Mouse (Mus musculus) ovary, postnatal 36 days (tissue): ENCODE results near the gene Carns1.
A peak's percentile ranks its signal among the peaks of the same experiment; 100 is the strongest.
"Not testable (repeated sequence)": the region's sequence is repeated elsewhere in the genome, so short reads cannot be mapped to it uniquely, and the experiment has no call there.

ENCODE experiments used
- DNase-seq: peaks from one replicate; pipeline ENCODE4 v3.0.0; 2022; ENCODE audit warnings: low spot score, mixed read lengths

Carns1 gene

GRCm38 (mm10) chr19:4149764-4150461 lies 25.4 kb downstream of the Carns1 start:
- DNase-seq: no peak

- DNase-seq: no peak
Observed at GRCm38 (mm10) chr19:4149283-4149682, 26.0 kb downstream of the Carns1 start.

- DNase-seq: no peak
Observed at GRCm38 (mm10) chr19:4148819-4149218, 26.5 kb downstream of the Carns1 start.

GRCm38 (mm10) chr19:4148491-4148806 lies 26.8 kb downstream of the Carns1 start, which contains the start of gene Coro1b:
Gene Coro1b (plus strand): TSS chr19:4148619.
- peak; percentile 99 for DNase-seq

GRCm38 (mm10) chr19:4147782-4148490 lies 27.3 kb downstream of the Carns1 start:
- DNase-seq: no peak

- DNase-seq: no peak
Observed at GRCm38 (mm10) chr19:4147022-4147405, 28.3 kb downstream of the Carns1 start.

GRCm38 (mm10) chr19:4146366-4147021 lies 28.8 kb downstream of the Carns1 start:
- DNase-seq: no peak

- no peak for DNase-seq
Observed at GRCm38 (mm10) chr19:4145936-4146335, 29.3 kb downstream of the Carns1 start.

GRCm38 (mm10) chr19:4144550-4145498 lies 30.5 kb downstream of the Carns1 start:
- DNase-seq: peak; percentile 11

- DNase-seq: no peak
Observed at GRCm38 (mm10) chr19:4143759-4144268, 31.5 kb downstream of the Carns1 start, which contains the start of gene Cabp4. Gene Cabp4 (minus strand): TSS chr19:4144033.

GRCm38 (mm10) chr19:4142416-4143173 lies 32.7 kb downstream of the Carns1 start:
- no peak for DNase-seq

- no peak for DNase-seq
Observed at GRCm38 (mm10) chr19:4140147-4140546, 35.1 kb downstream of the Carns1 start.

- no peak for DNase-seq
Observed at GRCm38 (mm10) chr19:4139446-4139845, 35.8 kb downstream of the Carns1 start, which contains the start of gene Gpr152. Gene Gpr152 (plus strand): TSS chr19:4139787.

GRCm38 (mm10) chr19:4137913-4138312 lies 37.4 kb downstream of the Carns1 start:
- DNase-seq: no peak

- no peak for DNase-seq
Observed at GRCm38 (mm10) chr19:4136463-4136862, 38.8 kb downstream of the Carns1 start.

GRCm38 (mm10) chr19:4135963-4136345 lies 39.3 kb downstream of the Carns1 start:
- not testable (repeated sequence) for DNase-seq

- DNase-seq: not testable (repeated sequence)
Observed at GRCm38 (mm10) chr19:4135229-4135962, 39.9 kb downstream of the Carns1 start.

GRCm38 (mm10) chr19:4134354-4134753 lies 40.9 kb downstream of the Carns1 start:
- no peak for DNase-seq

- DNase-seq: no peak
Observed at GRCm38 (mm10) chr19:4131768-4132167, 43.5 kb downstream of the Carns1 start.

- DNase-seq: no peak
Observed at GRCm38 (mm10) chr19:4131075-4131474, 44.2 kb downstream of the Carns1 start.
